Mouse (Mus musculus) G1E (cell line): Measurements from ENCODE around the gene Tm9sf3. TPM values are rescaled to one million over a fixed set of nuclear protein-coding genes. Genes with fewer than 3 reads are reported as not detected.

Source experiments
- ATAC-seq: 2 replicates; pipeline ENCODE4 v1.8.0; 2016; ENCODE audit warnings: mild to moderate bottlenecking; ENCODE audit not compliant: insufficient number of reproducible peaks, poor library complexity, low FRiP score, severe bottlenecking; ENCODE audit errors: extremely low read depth
- DNase-seq: peaks from one replicate; pipeline ENCODE4 v3.0.0; 2012; ENCODE audit warnings: low spot score
- H3K27me3 ChIP-seq: 2 replicates; pipeline ENCODE4 v1.6.1; 2012; ENCODE audit warnings: mild to moderate bottlenecking, low read length, inconsistent platforms; ENCODE audit not compliant: insufficient read depth
- H3K36me3 ChIP-seq: replicated peaks from 2 replicates; pipeline ENCODE3; 2012; ENCODE audit warnings: mild to moderate bottlenecking, inconsistent platforms
- H3K4me1 ChIP-seq: 2 replicates; pipeline ENCODE4 v1.6.1; 2012; ENCODE audit warnings: low read depth, low read length, inconsistent platforms, mixed read lengths; ENCODE audit not compliant: insufficient read depth
- H3K4me3 ChIP-seq: 2 replicates; pipeline ENCODE4 v1.5.1; 2012; ENCODE audit warnings: low read depth, mild to moderate bottlenecking, inconsistent platforms, low read length, moderate library complexity, mixed read lengths
- H3K9me3 ChIP-seq: replicated peaks from 2 replicates; pipeline ENCODE4 v1.6.1; 2012; ENCODE audit warnings: inconsistent platforms
- CTCF ChIP-seq: IDR thresholded peaks from 2 replicates; pipeline ENCODE4 v1.5.1; 2012; ENCODE audit warnings: low read depth, low read length, inconsistent platforms, mixed read lengths
- GATA1 ChIP-seq: IDR thresholded peaks from 2 replicates; pipeline ENCODE4 v1.6.1; 2012; ENCODE audit warnings: borderline replicate concordance, low read length, inconsistent platforms, mixed read lengths
- GATA2 ChIP-seq: IDR thresholded peaks from 2 replicates; pipeline ENCODE4 v1.6.1; 2012; ENCODE audit warnings: low read depth, low read length, inconsistent platforms, borderline replicate concordance
- POLR2AphosphoS5 ChIP-seq: IDR thresholded peaks from 2 replicates; pipeline ENCODE4 v1.6.1; 2012; ENCODE audit warnings: low read depth, low read length, inconsistent platforms; ENCODE audit not compliant: insufficient replicate concordance
- TAL1 ChIP-seq: conservative IDR thresholded peaks from 2 replicates; pipeline ENCODE4 v1.6.1; 2012; ENCODE audit warnings: low read depth, low read length, inconsistent platforms, mixed read lengths
- polyA plus RNA-seq: library from polyadenylated mRNA; stranded (reverse); fragments of >175 nt; gene quantifications from 2 replicates; pipeline ENCODE4 v1.2.3, GENCODE M21; 2012
- total RNA-seq, 2 experiments: library from RNA; stranded (forward) in 1 of 2; stranded (reverse) in 1 of 2; fragments of 200-1000 nt in 1 of 2; fragments of >200 nt in 1 of 2; fragmentation: Nextera tagmentation in 1 of 2; gene quantifications; 2 replicates each; pipeline ENCODE4 v1.2.3; 2014 to 2017

The Tm9sf3 gene
- total and polyA plus RNA-seq, 3 experiments, result 45.9 to 236 (median 118) TPM

DNA sequence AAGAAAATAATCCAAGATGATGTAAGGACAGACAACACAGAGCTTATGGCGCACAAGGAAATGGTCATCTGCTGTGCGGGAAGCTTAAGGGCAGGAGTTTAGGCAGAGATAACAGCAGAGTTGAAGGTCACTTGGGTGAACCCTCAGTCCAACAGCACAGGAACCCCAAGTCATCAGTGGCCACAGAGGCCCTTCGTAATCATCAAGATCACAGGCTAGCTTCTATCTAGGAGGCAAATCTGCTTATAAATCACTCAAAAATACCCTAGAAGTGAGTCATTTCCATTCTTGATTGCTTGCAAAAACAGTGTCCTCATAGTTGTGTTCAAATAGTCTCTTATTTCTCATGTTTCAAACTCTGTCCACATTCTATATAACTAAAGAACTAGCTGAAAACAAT is 15.5 kb downstream of the Tm9sf3 start:
- Histone ChIP-seq H3K27me3 (no peaks in the 10 kb centered on the region), H3K4me1 (peaks cover 31% of the 10 kb centered on the region), H3K9me3 (no peaks in the 10 kb centered on the region), H3K36me3 (peaks cover 65% of the 10 kb centered on the region), H3K4me3 (no peak overlapping the region)
- ATAC-seq, result no peak; the same call in 1 of the 2 replicates
- TF ChIP-seq TAL1, result no peak
- TF ChIP-seq POLR2AphosphoS5, result no peak
- TF ChIP-seq CTCF, result no peak
- TF ChIP-seq GATA2, result no peak
- TF ChIP-seq GATA1, result no peak
- no peak for DNase-seq

DNA sequence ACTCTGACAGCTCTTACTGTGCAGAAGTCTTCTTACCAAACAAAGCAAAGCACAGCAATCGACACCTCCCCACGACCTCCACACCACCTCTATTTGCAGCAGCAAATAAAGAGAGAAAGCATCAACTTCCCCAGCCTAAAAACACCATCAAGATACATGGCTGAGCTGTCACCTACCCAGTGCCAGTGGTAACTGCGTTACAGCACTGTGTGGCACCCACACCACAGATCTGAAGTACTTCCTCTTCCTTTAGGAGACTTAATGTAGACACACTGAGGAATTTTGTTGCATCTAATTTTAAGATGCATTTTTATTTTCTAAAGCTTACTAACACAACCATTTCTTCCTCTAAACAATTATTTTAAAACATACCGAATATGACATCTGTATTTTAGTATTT is 17.5 kb downstream of the Tm9sf3 start:
- no peaks in the 10 kb centered on the region for H3K27me3 ChIP-seq
- no peak for ATAC-seq
- peaks cover 76% of the 10 kb centered on the region for H3K36me3 ChIP-seq
- no peak overlapping the region for H3K4me3 ChIP-seq
- no peaks in the 10 kb centered on the region for H3K9me3 ChIP-seq
- TF ChIP-seq CTCF (no peak), GATA1 (no peak), POLR2AphosphoS5 (no peak)
- H3K4me1 ChIP-seq, result peaks cover 30% of the 10 kb centered on the region
- no peak for DNase-seq

DNA sequence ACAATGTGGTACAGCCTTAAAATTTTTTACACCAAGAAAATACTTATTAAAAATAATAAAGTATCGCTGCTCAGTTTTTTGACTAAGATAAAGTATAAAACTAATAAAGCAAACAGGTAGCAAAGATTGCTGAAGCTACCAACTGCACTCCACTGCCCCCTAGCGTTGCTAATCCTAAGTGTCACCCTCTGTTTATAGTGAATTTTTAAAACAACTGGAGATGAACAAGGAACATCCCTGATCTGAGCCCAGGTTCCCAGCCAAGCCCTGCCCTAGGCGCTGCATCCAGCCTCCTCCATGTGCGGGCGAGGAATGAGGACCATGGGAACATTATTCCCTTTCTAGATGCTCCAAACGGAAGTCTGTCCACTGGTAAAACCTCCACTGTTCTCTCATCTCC is 19.2 kb downstream of the Tm9sf3 start:
- no peak for ATAC-seq

DNA sequence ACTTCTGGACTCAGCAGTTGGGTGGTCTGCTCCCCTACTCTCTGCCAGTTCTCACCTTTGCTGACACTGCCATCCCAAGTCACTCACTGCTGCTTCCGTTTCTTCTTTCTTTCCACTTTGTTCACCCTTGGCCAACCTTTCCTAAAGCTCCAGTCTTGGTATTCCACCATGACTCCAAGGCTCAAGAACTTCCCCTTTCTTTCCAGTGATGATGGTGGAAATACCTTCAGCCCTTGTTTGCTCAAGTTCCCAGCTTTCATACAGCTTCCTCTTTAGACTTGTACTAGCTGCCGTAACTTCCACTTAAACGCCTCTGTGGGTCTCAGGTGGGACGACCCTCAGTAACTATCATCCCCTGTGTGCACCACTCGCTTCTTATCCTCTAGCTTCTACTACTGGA is 21.8 kb downstream of the Tm9sf3 start:
- H3K36me3 ChIP-seq, result peaks cover 83% of the 10 kb centered on the region
- DNase-seq (no peak), ATAC-seq (no peak)
- H3K9me3 ChIP-seq, result no peaks in the 10 kb centered on the region
- TF ChIP-seq TAL1 (no peak), POLR2AphosphoS5 (no peak), GATA2 (no peak), GATA1 (no peak), CTCF (no peak)
- H3K27me3 ChIP-seq, result no peaks in the 10 kb centered on the region
- H3K4me1 ChIP-seq, result peaks cover 10% of the 10 kb centered on the region
- H3K4me3 ChIP-seq, result no peak overlapping the region

More for the DNA sequence above, 19.2 kb downstream of the Tm9sf3 start:
- no peaks in the 10 kb centered on the region for H3K27me3 ChIP-seq
- no peak overlapping the region for H3K4me3 ChIP-seq
- peaks cover 27% of the 10 kb centered on the region for H3K4me1 ChIP-seq
- no peak for TF ChIP-seq GATA1
- no peak for TF ChIP-seq GATA2
- no peak for TF ChIP-seq POLR2AphosphoS5
- peak; percentile 66 for TF ChIP-seq CTCF
- H3K36me3 ChIP-seq, result peaks cover 81% of the 10 kb centered on the region
- DNase-seq, result no peak
- no peaks in the 10 kb centered on the region for H3K9me3 ChIP-seq

DNA sequence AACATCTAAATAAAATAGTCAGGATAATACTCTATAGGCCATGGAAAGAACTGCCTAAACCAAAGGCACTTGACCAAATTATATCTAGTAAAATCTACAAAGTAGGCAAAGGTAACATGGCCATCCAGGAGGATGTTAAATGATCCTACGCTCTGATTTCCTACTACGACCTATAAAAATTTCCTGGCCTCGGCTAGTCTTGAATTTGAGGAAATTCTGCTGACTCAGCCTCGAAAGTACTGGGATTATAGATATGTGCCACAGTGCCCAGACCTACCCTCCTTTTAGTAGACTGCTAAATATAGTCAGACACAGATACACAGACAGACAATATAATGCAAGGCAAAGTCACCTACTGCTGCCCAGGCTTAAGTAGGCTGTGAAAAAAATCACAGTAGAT is 30.1 kb downstream of the Tm9sf3 start:
- H3K27me3 ChIP-seq, result no peaks in the 10 kb centered on the region
- peaks cover 89% of the 10 kb centered on the region for H3K36me3 ChIP-seq
- ATAC-seq, result no peak
- no peak for TF ChIP-seq GATA2
- no peak for TF ChIP-seq CTCF
- TF ChIP-seq GATA1, result no peak
- TF ChIP-seq TAL1, result no peak
- no peak for TF ChIP-seq POLR2AphosphoS5
- DNase-seq, result no peak
- no peaks in the 10 kb centered on the region for H3K9me3 ChIP-seq
- H3K4me1 ChIP-seq, result no peaks in the 10 kb centered on the region
- H3K4me3 ChIP-seq, result no peak overlapping the region

DNA sequence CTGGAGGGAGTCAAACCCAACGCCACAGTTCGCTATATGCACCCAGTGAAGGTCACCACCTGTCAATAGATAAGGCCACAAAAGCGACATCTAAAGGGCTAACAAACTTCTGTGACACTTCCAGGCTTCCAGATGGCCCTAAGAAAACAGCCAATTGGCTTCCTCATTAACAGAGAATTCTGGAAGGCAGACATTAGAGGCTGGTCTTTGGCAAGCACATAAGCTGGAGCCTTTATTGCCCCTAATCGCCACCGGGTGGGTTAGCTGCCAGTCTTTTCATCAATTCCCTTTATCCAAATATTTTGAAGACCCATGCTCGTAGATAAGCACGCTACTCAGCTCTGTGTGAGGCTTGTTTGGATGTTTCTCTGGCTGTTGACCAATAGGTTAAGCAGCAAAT is 55.5 kb downstream of the Tm9sf3 start:
- Histone ChIP-seq H3K9me3 (no peaks in the 10 kb centered on the region), H3K36me3 (peaks cover 34% of the 10 kb centered on the region), H3K4me1 (0 out of 2 replicates have a peak, but pooled peaks cover 3% of the 10 kb centered on the region), H3K27me3 (peaks cover 21% of the 10 kb centered on the region; the same call in 1 of the 2 replicates), H3K4me3 (no peak overlapping the region)
- no peak for DNase-seq
- no peak for TF ChIP-seq POLR2AphosphoS5
- TF ChIP-seq GATA2, result no peak
- no peak for TF ChIP-seq GATA1
- no peak for TF ChIP-seq TAL1
- no peak for TF ChIP-seq CTCF
- ATAC-seq, result no peak
